Mouse (Mus musculus) kidney, postnatal 0 days (tissue): ENCODE data around the gene Trpv6. TPM values are rescaled to one million over a fixed set of nuclear protein-coding genes. Genes with fewer than 3 reads are reported as not detected.

ENCODE experiments used
- ATAC-seq: fragments of 200-750 bp; cut with Nextera tagmentation; replicated peaks from 2 replicates; pipeline ENCODE4 v1.8.0; 2017; ENCODE audit warnings: low read depth, moderate number of reproducible peaks, moderate TSS enrichment, moderate library complexity; ENCODE audit not compliant: low FRiP score
- DNase-seq: peaks from one replicate; pipeline ENCODE4 v3.0.0-alpha.2; 2016; ENCODE audit warnings: low spot score
- H3K27ac ChIP-seq: fragments of 300-500 bp; sonication (generic); 2 replicates; pipeline ENCODE4 v1.5.1; 2014; ENCODE audit warnings: mild to moderate bottlenecking
- H3K27me3 ChIP-seq: fragments of 300-500 bp; sonication (generic); 2 replicates; pipeline ENCODE4 v1.6.1; 2014; ENCODE audit warnings: low read length, mixed read lengths; ENCODE audit not compliant: insufficient read depth
- H3K36me3 ChIP-seq: fragments of 300-500 bp; sonication (generic); 2 replicates; pipeline ENCODE4 v1.6.1; 2014; ENCODE audit warnings: low read length, mixed read lengths; ENCODE audit not compliant: insufficient read depth
- H3K4me1 ChIP-seq: fragments of 300-500 bp; sonication (generic); replicated peaks from 2 replicates; pipeline ENCODE4 v1.6.1; 2014; ENCODE audit warnings: antibody characterized with exemption, low read length, mixed read lengths; ENCODE audit not compliant: insufficient read depth
- H3K4me2 ChIP-seq: fragments of 300-500 bp; sonication (generic); 2 replicates; pipeline ENCODE4 v1.6.1; 2014; ENCODE audit warnings: mild to moderate bottlenecking, low read length, moderate library complexity, mixed read lengths
- H3K4me3 ChIP-seq: fragments of 300-500 bp; sonication (generic); replicated peaks from 2 replicates; pipeline ENCODE4 v1.5.1; 2014; ENCODE audit warnings: low read depth, low read length
- H3K9ac ChIP-seq: fragments of 300-500 bp; sonication (generic); 2 replicates; pipeline ENCODE4 v1.6.1; 2014; ENCODE audit warnings: low read depth, low read length
- H3K9me3 ChIP-seq: fragments of 300-500 bp; sonication (generic); replicated peaks from 2 replicates; pipeline ENCODE4 v1.6.1; 2016; ENCODE audit warnings: low read length, inconsistent platforms, mixed read lengths
- CTCF ChIP-seq: IDR thresholded peaks from 2 replicates; pipeline ENCODE4 v1.5.1; 2016; ENCODE audit warnings: antibody characterized with exemption, low read depth, mild to moderate bottlenecking, moderate library complexity
- WGBS: fragments of 180-500 bp; shearing (Covaris S2); extraction: QIAGEN DNeasy Blood & Tissue Kit; methylation state at CpG from one replicate; pipeline ENCODE4 v1.1.7; 2014; 5-methylcytosine and 5-hydroxymethylcytosine counted together
- polyA plus RNA-seq: library from polyadenylated mRNA; unstranded; fragments of >200 nt; fragmentation: Nextera tagmentation; extraction: Ambion mirVana; gene quantifications from 2 replicates; pipeline ENCODE4 v1.2.1, GENCODE M21; 2015

The Trpv6 gene
- 5.7 and 5.8 TPM in 2 replicates for polyA plus RNA-seq

GRCm38 (mm10) chr6:41636178-41636577 is at the start of gene Trpv6:
Trpv6 (minus strand) TSS chr6:41636405.
- no peak for ATAC-seq
- H3K9ac ChIP-seq, result 0 out of 2 replicates have a peak within 1 kb of the TSS, but pooled peaks have one; percentile 13
- peak within 1 kb of the TSS; percentile 25 for H3K4me3 ChIP-seq

GRCm38 (mm10) chr6:41685596-41685995 is 49.4 kb upstream of the Trpv6 start:
- Histone ChIP-seq H3K4me3 (no peak overlapping the region), H3K27me3 (no peaks in the 10 kb centered on the region), H3K9ac (no peak overlapping the region), H3K4me2 (no peak overlapping the region), H3K36me3 (no peaks in the 10 kb centered on the region), H3K9me3 (no peaks in the 10 kb centered on the region), H3K4me1 (no peaks in the 10 kb centered on the region), H3K27ac (no peak overlapping the region)
- ATAC-seq, result no peak
- DNase-seq, result no peak
- WGBS, result 69% methylated on average over 3 of the region's 3 CpGs
- TF ChIP-seq CTCF, result no peak

More at GRCm38 (mm10) chr6:41636178-41636577, at the start of gene Trpv6:
- Histone ChIP-seq H3K27me3 (no peaks in the 10 kb centered on the region), H3K4me2 (peak within 1 kb of the TSS; percentile 39), H3K9me3 (no peaks in the 10 kb centered on the region), H3K36me3 (no peaks in the 10 kb centered on the region), H3K27ac (no peak within 1 kb of the TSS), H3K4me1 (no peaks in the 10 kb centered on the region)
- TF ChIP-seq CTCF, result no peak
- no peak for DNase-seq
- 16% methylated on average over 5 of the region's 5 CpGs for WGBS

GRCm38 (mm10) chr6:41684911-41685310 is 48.7 kb upstream of the Trpv6 start:
- ATAC-seq, result no peak
- 77% methylated on average over 5 of the region's 5 CpGs for WGBS
- no peak overlapping the region for H3K4me2 ChIP-seq

GRCm38 (mm10) chr6:41684131-41684530 is 47.9 kb upstream of the Trpv6 start, which contains the start of gene Llcfc1:
Llcfc1 (plus strand) TSS chr6:41684431.
- H3K27ac ChIP-seq, result no peak within 1 kb of the TSS
- H3K9ac ChIP-seq, result no peak within 1 kb of the TSS
- ATAC-seq, result no peak
- DNase-seq, result no peak
- H3K4me1 ChIP-seq, result no peaks in the 10 kb centered on the region
- H3K4me2 ChIP-seq, result no peak within 1 kb of the TSS
- no peaks in the 10 kb centered on the region for H3K27me3 ChIP-seq
- H3K4me3 ChIP-seq, result no peak within 1 kb of the TSS
- 81% methylated on average over 2 of the region's 2 CpGs for WGBS
- H3K9me3 ChIP-seq, result no peaks in the 10 kb centered on the region
- no peak for TF ChIP-seq CTCF
- H3K36me3 ChIP-seq, result no peaks in the 10 kb centered on the region

More at GRCm38 (mm10) chr6:41684911-41685310, 48.7 kb upstream of the Trpv6 start:
- no peaks in the 10 kb centered on the region for H3K36me3 ChIP-seq
- no peaks in the 10 kb centered on the region for H3K27me3 ChIP-seq
- no peak for TF ChIP-seq CTCF
- no peak for DNase-seq
- H3K4me1 ChIP-seq, result no peaks in the 10 kb centered on the region
- no peak overlapping the region for H3K9ac ChIP-seq
- no peaks in the 10 kb centered on the region for H3K9me3 ChIP-seq
- H3K4me3 ChIP-seq, result no peak overlapping the region
- H3K27ac ChIP-seq, result no peak overlapping the region

GRCm38 (mm10) chr6:41681656-41682055 is 45.5 kb upstream of the Trpv6 start:
- DNase-seq, result no peak
- WGBS, result 48% methylated on average over 5 of the region's 5 CpGs
- ATAC-seq, result 0 out of 2 replicates have a peak, but pooled peaks have one; percentile 10
- Histone ChIP-seq H3K4me3 (no peak overlapping the region), H3K9me3 (no peaks in the 10 kb centered on the region), H3K27ac (no peak overlapping the region), H3K4me2 (no peak overlapping the region), H3K36me3 (no peaks in the 10 kb centered on the region), H3K9ac (no peak overlapping the region), H3K4me1 (no peaks in the 10 kb centered on the region), H3K27me3 (no peaks in the 10 kb centered on the region)
- TF ChIP-seq CTCF, result no peak

GRCm38 (mm10) chr6:41680669-41681068 is 44.5 kb upstream of the Trpv6 start, which contains the start of gene Trpv5:
Trpv5 (minus strand) TSS chr6:41680769.
- 36% methylated on average over 1 of the region's 1 CpGs for WGBS
- H3K9ac ChIP-seq, result no peak within 1 kb of the TSS
- DNase-seq (no peak), ATAC-seq (no peak)
- no peak within 1 kb of the TSS for H3K4me3 ChIP-seq
- no peak for TF ChIP-seq CTCF
- no peaks in the 10 kb centered on the region for H3K27me3 ChIP-seq
- no peaks in the 10 kb centered on the region for H3K4me1 ChIP-seq
- H3K27ac ChIP-seq, result peak within 1 kb of the TSS; percentile 36; the same call in 1 of the 2 replicates
- no peaks in the 10 kb centered on the region for H3K36me3 ChIP-seq
- no peak within 1 kb of the TSS for H3K4me2 ChIP-seq
- H3K9me3 ChIP-seq, result no peaks in the 10 kb centered on the region

GRCm38 (mm10) chr6:41676530-41676929 is 40.3 kb upstream of the Trpv6 start:
- no peaks in the 10 kb centered on the region for H3K4me1 ChIP-seq
- H3K4me3 ChIP-seq, result no peak overlapping the region
- ATAC-seq, result no peak
- no peaks in the 10 kb centered on the region for H3K27me3 ChIP-seq
- no peak overlapping the region for H3K9ac ChIP-seq
- 93% methylated on average over 2 of the region's 2 CpGs for WGBS
- no peaks in the 10 kb centered on the region for H3K9me3 ChIP-seq
- no peaks in the 10 kb centered on the region for H3K36me3 ChIP-seq
- H3K27ac ChIP-seq, result no peak overlapping the region
- no peak for TF ChIP-seq CTCF
- no peak for DNase-seq
- no peak overlapping the region for H3K4me2 ChIP-seq
